Mouse (Mus musculus): ENCODE results near the gene Sobp.

The Sobp gene

DNA sequence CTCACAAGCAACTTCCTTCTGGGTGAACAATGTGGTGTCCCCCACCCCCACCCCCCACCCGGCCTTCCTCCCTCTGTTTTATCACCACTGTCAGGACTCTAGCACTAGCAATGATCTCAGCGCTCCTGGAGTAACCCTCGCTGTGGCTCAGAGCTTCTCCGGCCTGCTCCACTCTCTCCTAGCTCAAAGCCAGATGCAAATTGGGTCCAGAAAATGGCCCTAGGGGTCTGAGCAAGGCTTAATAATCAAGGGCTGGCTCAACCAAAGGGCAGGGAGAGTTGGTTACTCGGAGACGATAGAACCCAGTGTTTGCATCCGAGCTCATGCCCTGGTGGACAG is 136.9 kb downstream of the Sobp start:
- no peak for DNase-seq (ENCODE audit: inconsistent age in 2 of 2, low spot score in 1 of 2)

- no peak for DNase-seq (ENCODE audit: inconsistent age in 2 of 2, low spot score in 1 of 2)
Measured at GRCm38 (mm10) chr10:43036646-43037454, 137.5 kb downstream of the Sobp start.

GRCm38 (mm10) chr10:43035579-43035978 is 138.8 kb downstream of the Sobp start:
- peak; percentile 90 to 93 for DNase-seq (ENCODE audit: inconsistent age in 2 of 2, low spot score in 1 of 2)

DNA sequence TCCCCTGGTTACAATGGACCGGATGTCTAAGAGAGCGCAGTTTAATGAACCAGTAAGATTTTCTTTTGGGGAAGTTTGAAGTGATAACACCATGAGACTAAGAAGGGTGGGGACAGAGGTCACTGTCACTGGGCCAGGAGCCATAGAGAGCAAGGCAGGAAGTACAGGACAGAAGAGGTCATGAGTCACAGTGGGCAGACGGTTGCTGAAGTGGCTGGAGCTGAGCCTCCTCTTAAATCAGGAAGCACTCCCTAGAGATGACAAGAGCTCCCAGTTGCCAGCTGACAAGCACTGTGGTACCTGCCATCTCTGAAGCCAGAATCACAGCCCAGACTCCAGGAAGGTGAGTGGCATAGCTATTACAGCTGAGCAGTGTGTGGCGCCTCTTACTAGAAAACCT is 139.5 kb downstream of the Sobp start:
- DNase-seq (ENCODE audit: inconsistent age in 2 of 2, low spot score in 1 of 2): peak; percentile 71 to 82

DNA sequence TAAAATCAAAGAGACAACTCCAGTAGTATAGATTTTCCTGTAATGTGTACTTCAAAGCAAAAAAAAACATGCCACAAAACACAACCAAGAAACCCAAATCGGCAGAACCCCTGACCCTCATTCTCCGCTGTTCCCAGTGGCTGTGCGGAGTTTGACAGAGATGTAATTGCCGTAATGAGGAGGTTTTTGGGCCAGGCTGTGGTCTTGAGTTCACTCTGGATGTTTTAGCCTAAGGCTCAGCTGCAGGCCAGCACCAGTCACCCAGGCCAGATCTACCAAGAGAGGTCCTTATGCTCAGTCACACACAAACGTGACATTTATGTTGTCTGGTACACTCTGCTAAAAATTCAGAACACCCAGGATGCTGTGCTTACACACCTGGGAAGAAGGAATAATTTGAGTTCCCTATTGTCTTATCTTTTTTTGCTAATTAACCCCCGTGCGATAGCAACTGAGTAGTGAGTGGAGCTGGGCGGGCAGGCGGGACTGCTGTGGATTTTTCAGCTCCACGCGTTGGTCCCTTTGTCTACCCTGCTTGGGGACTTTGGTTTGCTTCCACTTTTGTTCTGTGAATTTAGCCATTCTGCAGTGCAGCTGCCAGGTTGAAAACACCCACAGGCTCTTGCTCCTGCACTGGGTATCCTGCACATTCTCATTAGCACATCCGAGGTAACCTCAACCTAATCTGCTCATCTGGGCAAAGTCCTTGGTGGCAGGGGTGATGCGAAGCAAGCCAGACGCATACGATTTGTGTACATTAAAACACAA is 140.7 kb downstream of the Sobp start:
- no peak for DNase-seq (ENCODE audit: inconsistent age in 2 of 2, low spot score in 1 of 2)

- DNase-seq (ENCODE audit: inconsistent age in 2 of 2, low spot score in 1 of 2): no peak
Measured at GRCm38 (mm10) chr10:43027006-43027405, 147.3 kb downstream of the Sobp start.

DNA sequence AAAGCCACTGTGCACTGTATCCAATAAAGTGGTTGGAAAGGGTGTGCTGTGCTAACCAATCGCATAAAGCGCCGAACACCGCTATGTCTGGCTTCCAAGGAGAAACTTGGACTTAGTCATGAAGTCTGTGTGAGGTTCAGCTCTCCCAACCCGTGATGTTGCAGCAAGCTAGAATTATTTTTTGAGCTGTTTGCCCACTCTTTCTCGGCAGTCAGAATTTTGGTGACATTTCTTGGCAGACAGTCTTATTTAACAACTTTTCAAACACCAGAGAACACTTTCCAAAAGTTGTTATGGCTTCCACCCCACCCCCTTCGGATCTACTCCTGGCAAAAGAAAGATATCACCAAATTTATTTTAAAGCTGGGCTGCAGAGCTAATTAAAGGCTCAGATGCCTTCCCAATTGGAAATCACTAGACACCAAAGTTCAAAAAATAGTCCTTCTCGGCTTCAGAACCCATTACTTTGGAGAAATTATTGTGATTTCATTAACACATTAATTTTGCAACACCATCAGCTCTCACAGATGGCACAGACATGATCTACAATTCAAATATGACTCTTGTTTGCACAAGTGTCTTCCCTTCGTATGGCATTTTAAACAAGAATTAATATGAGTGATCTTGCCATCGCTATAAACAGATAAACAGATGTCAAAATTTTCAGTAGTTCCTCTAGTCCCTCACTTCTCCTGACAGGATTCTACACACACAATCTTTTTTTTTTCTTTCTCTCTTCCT is 150.7 kb downstream of the Sobp start:
- no peak for DNase-seq (ENCODE audit: inconsistent age in 2 of 2, low spot score in 1 of 2)

- peak in 1 of 2 experiments; percentile 35 for DNase-seq (ENCODE audit: inconsistent age in 2 of 2, low spot score in 1 of 2)
Measured at GRCm38 (mm10) chr10:43022190-43022761, 152.1 kb downstream of the Sobp start.

DNA sequence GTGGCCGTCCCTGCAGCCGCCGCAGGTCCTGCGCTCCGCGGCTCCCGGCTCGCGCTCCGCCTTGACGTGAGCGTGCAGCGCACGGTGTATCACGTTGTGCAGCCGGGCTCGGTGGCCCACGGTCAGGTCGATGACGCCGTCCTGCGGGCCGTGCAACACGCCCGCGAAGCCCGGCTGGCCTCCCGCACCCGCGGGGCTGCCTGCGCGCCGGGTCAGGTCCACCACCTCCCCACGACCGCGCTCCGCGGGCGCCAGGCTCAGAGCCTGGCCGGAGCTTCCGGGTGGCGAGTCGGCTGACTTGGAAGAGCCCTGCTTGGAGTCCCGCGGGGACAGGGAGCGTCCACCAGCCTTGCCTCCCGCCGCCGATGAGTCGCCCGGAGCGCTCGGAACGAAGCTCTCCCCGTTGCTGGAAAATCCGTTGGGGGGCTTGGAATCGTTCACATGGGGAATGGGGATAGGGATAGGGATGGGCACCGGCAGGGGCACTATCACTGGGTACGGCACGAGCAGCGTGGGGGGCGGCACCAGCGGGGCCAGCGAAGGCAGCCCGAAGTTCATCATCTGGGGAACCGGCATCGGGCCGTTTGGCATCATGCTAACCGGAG is 152.7 kb downstream of the Sobp start:
- DNase-seq (ENCODE audit: inconsistent age in 2 of 2, low spot score in 1 of 2): peak; percentile 55 to 84

- DNase-seq (ENCODE audit: inconsistent age in 2 of 2, low spot score in 1 of 2): peak; percentile 43 to 78
Measured at GRCm38 (mm10) chr10:43021017-43021416, 153.3 kb downstream of the Sobp start.

- DNase-seq (ENCODE audit: inconsistent age in 2 of 2, low spot score in 1 of 2): no peak
Measured at GRCm38 (mm10) chr10:43014782-43015181, 159.5 kb downstream of the Sobp start.

GRCm38 (mm10) chr10:43014358-43014757 is 160.0 kb downstream of the Sobp start:
- DNase-seq (ENCODE audit: inconsistent age in 2 of 2, low spot score in 1 of 2): no peak

- no peak for DNase-seq (ENCODE audit: inconsistent age in 2 of 2, low spot score in 1 of 2)
Measured at GRCm38 (mm10) chr10:43008116-43008515, 166.2 kb downstream of the Sobp start.

- DNase-seq (ENCODE audit: inconsistent age in 2 of 2, low spot score in 1 of 2): no peak
Measured at GRCm38 (mm10) chr10:43006534-43006933, 167.8 kb downstream of the Sobp start.

- no peak for DNase-seq (ENCODE audit: inconsistent age in 2 of 2, low spot score in 1 of 2)
Measured at GRCm38 (mm10) chr10:43005677-43006076, 168.7 kb downstream of the Sobp start.

DNA sequence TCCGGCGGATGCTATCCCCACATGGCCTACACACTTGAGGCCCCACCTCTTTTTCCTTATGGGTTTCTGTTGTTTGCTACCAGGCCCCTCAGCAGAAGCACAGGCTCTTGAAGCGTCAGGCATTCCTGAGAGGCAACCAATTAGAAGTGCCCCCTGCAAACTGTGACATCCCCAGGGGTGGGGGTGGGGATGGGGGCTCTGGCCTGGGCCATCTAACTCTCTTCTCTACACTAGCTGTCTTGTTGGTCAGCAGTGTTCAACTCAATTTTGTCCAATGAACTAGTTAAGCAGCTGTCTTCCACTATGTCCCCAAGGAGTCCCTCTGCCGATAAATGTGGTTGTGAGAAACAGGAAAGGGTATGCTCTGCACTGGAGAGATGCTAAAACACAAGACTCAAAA is 169.3 kb downstream of the Sobp start:
- no peak for DNase-seq (ENCODE audit: inconsistent age in 2 of 2, low spot score in 1 of 2)

GRCm38 (mm10) chr10:43004174-43004734 is 170.1 kb downstream of the Sobp start:
- no peak for DNase-seq (ENCODE audit: inconsistent age in 2 of 2, low spot score in 1 of 2)

DNA sequence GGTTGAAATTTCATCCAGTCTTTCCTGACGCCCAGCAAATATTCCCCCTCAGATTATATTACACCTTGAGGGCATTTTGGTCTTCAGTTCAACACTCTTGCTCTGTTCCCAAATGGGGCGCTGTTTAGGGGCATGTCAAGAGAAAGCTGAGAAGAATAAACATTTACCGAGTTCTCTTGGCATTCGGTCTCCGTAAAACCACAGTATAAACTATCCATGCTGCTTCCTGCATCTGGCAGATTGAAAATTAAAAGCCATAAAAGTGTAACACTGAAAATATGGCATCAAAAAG is 170.9 kb downstream of the Sobp start:
- DNase-seq (ENCODE audit: inconsistent age in 2 of 2, low spot score in 1 of 2): no peak

GRCm38 (mm10) chr10:43002721-43003465 is 171.4 kb downstream of the Sobp start:
- peak in 1 of 2 experiments; percentile 62 for DNase-seq (ENCODE audit: inconsistent age in 2 of 2, low spot score in 1 of 2)

DNA sequence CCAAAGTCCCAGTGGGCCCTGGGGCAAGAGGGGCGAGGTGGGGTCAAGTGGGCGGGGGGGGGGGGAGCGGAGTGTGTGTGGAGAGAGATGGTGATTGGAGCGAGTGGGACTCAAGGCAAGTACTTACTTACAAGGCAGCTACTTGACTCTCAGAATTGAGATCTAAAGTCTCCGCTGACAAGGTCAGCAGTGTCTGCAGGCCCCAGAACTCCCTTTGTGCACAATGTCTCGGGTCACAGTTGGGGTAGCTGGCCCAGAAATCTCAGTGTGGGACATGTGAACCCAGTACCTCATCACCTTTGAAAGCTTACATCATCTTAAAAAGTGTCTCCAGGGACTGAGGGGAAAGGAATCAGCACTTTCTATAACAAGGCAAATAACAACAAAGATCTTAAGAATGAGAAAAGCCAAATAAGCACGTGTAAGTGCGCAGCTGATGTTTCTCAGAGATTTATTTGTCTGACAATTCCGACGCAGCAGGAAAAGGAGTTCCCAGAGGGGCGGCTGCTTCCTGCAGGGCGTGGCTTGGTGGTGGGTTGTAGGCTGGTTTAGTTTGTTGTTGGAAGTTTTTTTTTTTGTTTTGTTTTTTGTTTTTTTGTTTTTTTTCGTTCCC is 172.2 kb downstream of the Sobp start:
- peak; percentile 40 to 78 for DNase-seq (ENCODE audit: inconsistent age in 2 of 2, low spot score in 1 of 2)
